Mouse (Mus musculus): ENCODE results near the gene Satb1.

Gene Satb1

DNA sequence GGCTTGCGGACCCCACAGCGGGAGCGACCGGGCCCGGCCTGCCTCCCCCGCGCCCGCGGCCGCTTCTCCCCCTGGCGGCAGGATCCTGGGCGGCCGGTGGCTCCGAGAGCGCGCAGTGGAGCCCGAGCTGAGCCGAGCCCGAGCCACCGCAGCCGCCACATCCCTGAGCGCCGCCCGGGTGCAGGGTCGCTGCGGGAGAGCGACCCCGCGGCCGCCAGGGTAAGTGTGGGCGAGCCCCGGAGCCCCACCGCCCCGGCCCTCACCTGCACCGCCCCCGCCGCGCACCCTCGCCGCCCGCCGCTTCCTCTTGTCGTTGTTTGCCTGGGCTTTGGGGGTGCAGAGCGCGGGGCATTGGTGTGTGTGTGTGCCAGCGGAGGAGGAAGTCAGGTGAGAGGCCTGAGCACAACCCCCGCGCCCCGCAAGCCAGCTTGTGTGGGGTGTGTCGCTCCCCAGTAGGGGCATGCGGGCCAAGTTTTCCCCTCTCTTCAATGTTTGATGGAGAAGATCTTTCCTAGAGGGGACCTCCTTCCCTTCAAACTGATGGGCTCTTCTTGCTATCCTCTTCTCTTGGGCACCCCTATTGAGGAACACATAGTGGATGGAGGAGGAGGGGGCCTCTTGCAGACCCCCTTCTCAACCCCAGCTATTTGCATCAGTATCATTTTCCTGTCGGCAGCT, at the start of gene Satb1:
Gene Satb1 (minus strand): TSS at position 391 of the 678 bp plus-strand sequence.
- in situ Hi-C loops (cut with MboI, MseI), result loop anchor here (5.0 to 10.0 kb wide), 3 partner anchors 332 to 624 kb away; no protein-coding TSS in a partner anchor

DNA sequence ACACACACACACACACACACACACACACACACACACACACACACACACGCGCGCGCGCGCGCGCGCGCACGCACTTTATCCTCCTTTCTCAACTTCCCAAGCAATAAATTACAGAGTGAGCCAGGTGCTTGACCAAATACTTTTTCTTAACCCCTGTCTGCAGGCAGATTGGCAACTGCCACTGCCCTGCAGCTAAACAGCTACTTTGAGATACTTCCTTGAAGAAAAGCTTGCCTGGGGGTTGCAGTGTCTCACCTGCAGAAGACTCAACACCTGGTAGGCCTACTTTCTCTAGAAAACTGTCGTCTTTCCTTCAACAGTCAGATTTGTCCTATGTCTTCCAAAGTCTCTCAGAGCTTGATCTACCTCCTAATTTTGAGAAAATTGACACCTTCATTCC, 49.5 kb upstream of the Satb1 start:
- in situ Hi-C loops (cut with MboI, MseI), result loop anchor here in 1 of 2 experiments (25.0 kb wide), 1 partner anchor 580 kb away; no protein-coding TSS in a partner anchor

DNA sequence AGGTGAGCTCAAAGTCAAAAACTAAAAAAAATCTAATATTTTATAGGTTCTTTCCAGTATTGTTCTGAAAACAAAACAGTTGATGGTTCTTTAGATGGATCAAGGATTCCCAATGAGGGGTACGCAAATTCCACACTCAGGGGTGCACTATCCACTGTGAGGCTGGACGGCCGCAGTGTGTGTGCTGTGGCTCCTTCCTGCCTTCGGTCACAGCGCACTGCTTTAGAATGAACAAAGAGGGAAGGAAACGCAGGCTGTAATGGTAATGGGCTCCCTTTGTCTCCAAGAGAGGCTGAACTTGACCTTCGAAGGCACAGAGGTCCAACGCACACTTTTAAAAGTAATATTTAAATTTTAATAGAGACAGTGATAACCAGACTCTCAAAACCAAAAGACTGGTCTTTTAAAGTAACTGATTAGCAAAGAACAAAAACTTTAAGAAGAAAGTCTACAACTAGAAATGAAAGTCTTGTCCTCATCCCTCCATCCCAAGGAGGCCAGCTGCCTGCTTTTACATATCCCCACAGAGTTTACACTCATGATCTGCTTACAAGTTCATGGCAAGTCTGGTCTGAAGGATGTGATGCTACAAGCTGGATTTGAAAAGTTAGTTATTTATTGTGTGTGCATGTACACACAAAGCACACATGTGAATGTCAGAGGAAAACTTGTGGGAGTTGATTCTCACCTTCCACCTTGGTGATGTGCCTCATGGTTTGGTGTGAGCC, 48.0 kb upstream of the Satb1 start:
- in situ Hi-C loops (cut with MboI, MseI), result loop anchor here in 1 of 2 experiments (25.0 kb wide), 1 partner anchor 581 kb away; no protein-coding TSS in a partner anchor

DNA sequence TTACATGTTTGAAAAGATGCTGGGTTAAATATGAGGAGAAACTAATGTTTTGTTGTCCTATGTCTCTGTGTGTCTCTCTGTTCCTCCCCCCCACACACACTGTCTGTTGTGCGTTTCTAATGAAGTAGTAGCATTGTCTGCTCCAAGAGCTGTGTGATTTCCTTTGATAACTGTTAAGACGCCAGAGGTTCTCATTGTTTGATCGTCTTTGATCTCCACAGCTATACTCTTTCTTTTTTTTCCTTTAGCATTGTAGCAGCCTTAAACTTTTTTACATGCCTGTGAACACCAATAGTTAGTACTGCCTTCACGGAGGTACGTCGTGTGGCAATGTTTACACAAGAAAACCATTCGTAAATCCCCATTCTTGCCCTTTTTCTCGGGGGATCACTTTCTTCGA, 47.1 kb upstream of the Satb1 start:
- in situ Hi-C loops (cut with MboI, MseI), result loop anchor here in 1 of 2 experiments (25.0 kb wide), 1 partner anchor 582 kb away; no protein-coding TSS in a partner anchor

DNA sequence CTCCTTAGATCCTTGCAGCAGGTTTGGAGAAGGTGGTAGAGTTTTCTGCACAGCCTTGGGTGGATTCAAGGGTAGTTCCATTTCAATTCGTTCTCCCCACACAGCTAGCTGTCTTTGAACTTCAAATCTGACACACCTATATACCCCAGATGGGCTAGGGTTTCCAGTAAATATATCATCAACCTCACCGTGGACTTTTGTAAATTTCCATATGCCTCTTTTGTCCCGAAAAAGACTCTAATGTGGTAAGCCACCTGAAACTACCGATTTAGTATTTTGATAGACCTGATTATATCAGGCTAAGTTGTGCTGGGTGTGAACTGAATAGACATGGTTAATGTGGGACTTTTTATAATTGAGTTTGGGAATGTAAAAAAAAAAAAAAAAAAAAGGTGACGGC, 46.6 kb upstream of the Satb1 start:
- in situ Hi-C loops (cut with MboI, MseI), result loop anchor here in 1 of 2 experiments (10.0 to 25.0 kb wide), 2 partner anchors 583 to 1245 kb away; no protein-coding TSS in a partner anchor

DNA sequence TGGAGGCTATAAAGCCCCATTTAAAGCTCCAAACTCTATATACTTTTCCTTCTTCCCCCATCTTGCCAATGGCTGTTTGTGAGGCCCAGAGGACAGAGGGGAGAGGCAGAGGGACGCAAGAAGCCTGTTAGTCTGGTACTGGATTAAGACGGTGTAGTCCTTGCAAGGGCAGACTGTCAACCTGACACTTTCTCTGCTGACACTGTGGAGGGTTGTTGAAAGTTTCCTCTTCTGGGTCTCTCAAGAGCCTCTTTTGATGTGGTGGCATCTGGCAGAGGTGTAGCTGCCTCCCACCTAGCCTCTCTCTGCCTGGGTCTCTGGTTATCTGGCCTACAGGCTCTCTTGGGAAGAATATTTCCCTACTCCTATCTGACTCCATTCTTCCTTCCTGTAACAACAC, 46.1 kb upstream of the Satb1 start:
- in situ Hi-C loops (cut with MboI, MseI), result loop anchor here in 1 of 2 experiments (10.0 to 25.0 kb wide), 2 partner anchors 583 to 1244 kb away; no protein-coding TSS in a partner anchor

DNA sequence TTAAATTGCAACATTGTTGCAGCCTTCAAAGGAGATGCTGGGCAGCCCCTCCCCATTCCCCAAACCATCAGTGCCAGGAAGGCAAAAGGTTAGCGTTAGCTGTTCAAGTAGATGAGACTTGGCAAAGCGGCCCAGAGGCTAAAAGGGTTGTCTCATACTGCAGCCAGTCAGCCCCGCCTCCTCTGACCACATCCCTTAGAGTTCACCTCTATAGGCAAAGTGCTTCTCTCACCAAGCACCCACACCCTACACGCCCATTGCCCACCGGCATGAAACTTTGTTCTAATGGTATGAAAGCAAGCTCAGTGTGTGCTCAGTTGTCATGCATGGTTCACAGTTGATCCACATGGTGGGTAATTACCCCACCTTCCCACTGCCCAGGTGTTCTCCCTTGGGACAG, 43.4 kb upstream of the Satb1 start:
- in situ Hi-C loops (cut with MboI, MseI), result loop anchor here in 1 of 2 experiments (10.0 to 25.0 kb wide), 2 partner anchors 586 to 1242 kb away; no protein-coding TSS in a partner anchor

DNA sequence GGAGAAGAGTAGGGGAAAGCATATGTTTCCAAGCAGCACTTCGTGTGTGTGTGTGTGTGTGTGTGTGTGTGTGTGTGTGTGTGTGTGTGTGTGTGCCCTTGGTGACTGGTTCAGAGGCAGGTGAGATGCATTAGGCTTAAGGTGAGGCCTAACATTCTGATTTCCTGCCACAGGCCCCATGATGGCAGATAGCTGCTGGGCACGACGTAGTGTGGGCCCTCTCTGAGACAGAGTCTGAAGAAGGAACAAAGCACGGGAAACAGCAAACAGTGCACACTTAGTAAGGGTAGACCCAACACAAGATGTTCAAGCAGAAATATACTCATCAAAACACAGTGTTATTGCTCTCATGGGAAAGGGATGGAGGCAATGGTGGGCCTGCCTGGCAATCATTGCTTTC, 24.5 kb upstream of the Satb1 start:
- in situ Hi-C loops (cut with MboI, MseI), result no loop called here

DNA sequence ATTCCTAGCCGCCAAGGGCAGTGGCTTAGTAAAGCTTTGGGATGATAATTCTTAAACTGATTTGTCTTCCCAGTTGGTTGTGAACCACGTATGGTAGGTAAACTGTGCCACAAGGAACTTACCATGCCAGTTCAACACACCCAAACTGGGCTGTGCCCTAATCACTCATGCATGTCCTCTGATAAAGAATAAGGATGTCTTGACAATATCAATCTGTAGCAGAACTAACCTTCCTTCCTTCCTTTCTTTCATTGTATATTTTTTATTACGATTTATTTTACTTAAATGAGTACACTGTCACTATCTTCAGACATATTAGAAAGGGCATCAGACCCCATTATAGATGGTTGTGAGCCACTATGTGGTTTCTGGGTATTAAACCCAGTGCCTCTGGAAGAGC, 23.2 kb upstream of the Satb1 start:
- in situ Hi-C loops (cut with MboI, MseI), result no loop called here

DNA sequence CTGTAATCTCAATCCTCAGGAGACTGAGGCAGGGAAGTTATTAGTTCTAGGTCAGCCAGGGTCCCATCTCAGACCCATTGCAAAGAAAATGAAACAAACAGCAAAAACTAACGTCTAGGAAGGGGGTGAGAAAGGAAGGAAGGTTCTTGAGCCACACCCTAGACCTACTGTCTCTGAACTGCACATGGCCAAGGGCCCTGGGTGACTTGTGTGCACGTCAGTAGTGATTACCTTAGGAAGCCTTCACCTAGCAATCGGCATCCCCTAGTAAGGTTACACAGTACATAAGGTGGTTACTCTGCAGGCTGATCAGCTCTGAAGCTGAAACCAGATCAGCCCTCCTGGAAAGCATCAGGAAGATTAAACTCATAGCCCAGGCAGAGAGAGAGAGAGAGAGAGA, 22.2 kb upstream of the Satb1 start:
- in situ Hi-C loops (cut with MboI, MseI), result no loop called here

DNA sequence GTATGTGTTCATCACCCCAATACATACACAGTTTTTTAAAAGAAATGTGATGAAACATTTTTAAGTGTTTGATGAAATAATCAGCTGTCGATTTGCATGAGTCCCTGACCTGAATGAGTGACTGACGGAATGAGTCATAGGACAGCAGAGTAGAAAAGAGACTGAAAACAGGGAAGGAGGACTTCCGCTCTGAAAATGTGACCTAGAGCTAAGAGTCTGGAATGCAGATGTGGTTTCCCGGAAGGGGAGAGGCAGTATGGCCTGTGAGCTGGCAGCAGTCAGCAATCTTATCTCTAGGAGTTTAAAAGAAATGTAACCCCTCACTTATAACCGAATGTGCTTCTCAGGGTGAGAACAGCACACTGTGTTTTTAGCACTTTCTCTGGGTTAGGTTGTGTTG, 20.9 kb upstream of the Satb1 start:
- in situ Hi-C loops (cut with MboI, MseI), result no loop called here

DNA sequence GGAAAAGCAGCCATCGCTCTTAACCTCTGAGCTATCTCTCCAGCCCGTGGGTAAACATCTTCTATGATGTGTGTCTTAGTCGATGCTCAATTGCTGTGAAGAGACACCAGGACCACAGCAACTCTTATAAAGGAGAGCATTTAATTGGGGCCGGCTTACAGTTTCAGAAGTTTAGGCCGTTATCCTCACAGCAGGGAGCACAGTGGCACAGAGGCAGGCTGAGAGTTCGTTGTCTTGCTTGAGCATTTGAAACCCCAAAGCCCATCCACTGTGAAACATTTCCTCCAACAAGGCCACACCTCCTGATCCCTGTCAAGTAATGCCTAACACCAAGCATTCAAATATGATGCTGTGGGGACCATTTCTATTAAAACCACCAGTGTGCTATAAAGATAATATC, 7.5 kb upstream of the Satb1 start:
- in situ Hi-C loops (cut with MboI, MseI), result no loop called here

DNA sequence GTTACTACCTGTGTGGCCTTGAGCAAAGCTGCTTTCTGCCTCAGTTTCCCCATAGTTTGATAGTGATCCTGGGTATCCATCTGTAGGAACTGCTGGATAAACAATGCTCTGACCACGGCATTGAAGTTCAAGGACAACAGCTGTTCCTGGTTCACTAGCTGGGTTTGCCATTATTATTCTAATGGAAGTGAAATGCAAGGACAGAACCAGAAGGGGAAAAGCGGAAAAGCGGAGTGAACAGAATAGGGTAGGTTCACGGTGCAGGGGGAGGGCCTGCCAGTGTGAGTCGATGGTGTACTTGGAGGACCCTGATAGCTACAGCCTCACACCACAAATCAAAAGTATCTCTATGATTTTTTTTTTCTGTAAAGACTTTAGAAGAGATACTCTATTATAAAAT, 6.4 kb upstream of the Satb1 start:
- in situ Hi-C loops (cut with MboI, MseI), result loop anchor here (5.0 to 10.0 kb wide), 3 partner anchors 53 to 1638 kb away; partner anchors contain the start of gene Rab5a (in 1 of the 2)

DNA sequence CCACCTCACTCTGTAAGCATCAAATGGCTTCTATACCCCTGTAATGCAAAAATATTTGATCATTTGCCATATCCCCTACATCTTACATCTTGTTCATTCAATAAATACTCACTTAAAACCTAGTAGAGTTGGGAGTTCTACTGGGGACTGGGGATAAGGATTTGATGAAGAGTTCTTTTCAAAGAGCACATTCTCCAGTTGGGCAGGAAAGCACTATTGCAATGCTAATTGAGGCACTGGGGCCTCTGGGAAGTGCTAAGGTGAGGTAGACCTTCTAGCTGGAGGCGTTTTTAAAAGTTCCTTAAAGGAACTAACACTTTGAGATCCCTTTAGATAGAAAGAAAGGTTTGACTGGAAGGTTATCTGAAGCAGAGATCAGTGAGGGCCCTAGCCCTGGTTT, 3.8 kb upstream of the Satb1 start:
- in situ Hi-C loops (cut with MboI, MseI), result loop anchor here (5.0 to 10.0 kb wide), 3 partner anchors 55 to 1640 kb away; partner anchors contain the start of gene Rab5a (in 1 of the 2)

DNA sequence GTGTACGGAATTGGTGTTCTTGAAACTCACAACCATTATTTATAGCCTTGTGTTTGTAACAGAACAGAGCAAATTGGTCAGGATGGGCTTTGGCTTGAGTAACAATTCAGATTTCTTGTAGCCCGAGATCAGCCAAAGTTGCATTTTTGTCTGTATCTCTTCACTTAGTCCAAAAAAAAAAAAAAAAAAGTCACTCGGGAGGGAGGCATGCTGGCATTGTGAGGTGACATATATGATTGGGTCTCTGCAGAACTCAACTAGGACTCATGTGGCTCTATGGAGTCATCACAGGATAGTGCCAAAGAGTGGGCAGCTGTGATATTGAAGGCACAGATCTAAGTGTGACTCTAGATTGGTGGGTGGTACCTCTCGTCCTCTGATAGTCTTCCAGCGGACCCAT, 3.2 kb upstream of the Satb1 start:
- in situ Hi-C loops (cut with MboI, MseI), result loop anchor here (5.0 to 10.0 kb wide), 3 partner anchors 56 to 1641 kb away; partner anchors contain the start of gene Rab5a (in 1 of the 2)

DNA sequence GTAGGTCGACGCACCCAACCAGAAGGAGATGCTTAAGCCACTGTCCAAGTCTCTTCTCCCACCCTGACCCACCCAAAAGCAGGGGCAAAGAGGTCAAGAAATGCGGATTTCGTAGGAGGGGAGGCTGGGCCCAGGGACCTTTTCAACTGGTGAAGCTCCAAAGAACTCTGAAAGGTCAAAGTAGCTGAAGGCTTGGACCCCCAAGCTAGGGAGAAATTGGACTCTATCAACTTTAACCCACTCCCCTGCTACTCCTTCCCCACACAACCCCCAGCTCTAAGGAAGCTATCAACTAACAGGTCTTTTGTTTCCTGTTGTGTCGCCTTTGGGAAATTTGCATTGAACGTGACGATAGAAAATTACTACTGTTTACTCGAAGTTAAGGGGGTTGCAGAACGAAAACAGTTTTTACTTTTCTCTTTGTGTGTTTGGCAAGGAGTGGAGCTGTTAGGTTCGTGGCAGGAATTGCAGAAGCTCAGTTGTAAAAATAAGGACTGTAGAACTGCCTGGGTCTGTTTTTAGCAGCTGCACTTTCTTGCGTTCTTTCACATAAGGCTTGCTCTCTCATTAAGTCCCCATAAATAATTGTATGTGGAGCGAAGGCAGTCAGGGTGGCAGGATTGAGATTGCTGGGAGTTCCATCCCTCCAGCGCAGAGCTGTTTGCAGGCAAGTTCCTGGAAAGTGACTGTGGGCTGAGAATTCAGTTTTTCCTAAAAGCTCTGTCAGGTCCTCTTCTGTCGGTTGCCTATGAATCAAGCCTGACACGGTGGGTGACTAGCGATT, 680 bp upstream of the Satb1 start:
- in situ Hi-C loops (cut with MboI, MseI), result loop anchor here (5.0 to 10.0 kb wide), 3 partner anchors 331 to 624 kb away; no protein-coding TSS in a partner anchor

DNA sequence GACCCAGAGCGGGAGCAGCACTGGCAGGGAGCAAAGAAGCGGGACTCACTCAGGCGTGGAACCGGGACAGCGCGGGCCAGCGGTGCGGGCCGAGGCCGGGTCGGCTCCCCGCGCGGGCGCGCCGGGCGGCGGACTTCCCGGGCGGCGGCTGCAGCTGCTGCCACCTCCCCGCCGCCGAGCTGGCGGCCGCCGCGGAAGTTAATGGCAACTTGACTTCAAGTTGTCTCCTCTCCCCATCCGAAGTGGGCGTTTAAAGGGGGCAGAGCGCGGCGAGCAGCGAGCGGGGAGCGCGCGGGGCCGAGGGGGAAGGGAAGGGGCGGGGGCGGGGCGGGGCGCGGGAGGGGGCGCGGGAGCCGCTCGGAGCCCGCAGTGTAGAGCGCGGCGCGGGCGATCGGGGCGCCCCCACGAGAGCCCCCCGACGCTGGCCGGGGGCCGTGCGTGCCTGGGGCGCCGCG, 642 bp downstream of the Satb1 start:
- in situ Hi-C loops (cut with MboI, MseI), result loop anchor here (5.0 to 10.0 kb wide), 3 partner anchors 332 to 625 kb away; no protein-coding TSS in a partner anchor

DNA sequence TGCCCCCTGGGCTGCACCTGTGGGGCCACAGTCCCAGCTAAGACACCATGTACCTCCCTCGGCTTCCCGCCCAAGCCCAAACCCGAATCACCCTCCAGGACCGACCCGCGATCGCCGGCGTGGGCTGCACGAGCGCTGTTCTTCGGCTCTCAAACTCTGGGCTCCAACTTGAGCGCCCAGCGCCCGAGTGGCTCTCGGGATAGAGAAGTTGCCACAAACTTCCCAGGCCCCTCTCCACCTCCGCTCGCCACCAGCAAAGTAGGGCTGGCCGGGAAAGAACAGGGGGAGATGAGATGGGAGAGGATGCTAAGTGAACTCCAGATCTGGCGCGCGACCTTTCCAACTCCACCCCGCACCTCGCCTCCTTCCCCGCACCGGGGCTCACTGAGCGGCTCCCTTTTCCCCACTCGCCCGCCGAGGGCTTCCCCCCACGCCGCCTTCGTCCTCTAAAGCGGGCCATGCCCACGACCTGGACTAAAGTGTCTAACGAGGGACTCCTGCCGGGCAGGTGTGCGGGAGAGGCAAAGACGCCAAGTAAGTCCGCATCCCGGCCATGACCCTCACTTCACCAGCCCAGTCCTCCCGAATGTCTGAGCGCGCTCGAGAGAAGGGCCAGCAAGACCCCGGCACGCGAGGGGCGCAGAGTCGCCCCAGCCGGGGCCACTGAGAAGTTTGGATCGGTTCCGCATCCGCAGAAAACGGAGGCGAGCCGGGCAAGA, 1.2 kb downstream of the Satb1 start:
- in situ Hi-C loops (cut with MboI, MseI), result loop anchor here (5.0 to 10.0 kb wide), 3 partner anchors 333 to 625 kb away; no protein-coding TSS in a partner anchor

DNA sequence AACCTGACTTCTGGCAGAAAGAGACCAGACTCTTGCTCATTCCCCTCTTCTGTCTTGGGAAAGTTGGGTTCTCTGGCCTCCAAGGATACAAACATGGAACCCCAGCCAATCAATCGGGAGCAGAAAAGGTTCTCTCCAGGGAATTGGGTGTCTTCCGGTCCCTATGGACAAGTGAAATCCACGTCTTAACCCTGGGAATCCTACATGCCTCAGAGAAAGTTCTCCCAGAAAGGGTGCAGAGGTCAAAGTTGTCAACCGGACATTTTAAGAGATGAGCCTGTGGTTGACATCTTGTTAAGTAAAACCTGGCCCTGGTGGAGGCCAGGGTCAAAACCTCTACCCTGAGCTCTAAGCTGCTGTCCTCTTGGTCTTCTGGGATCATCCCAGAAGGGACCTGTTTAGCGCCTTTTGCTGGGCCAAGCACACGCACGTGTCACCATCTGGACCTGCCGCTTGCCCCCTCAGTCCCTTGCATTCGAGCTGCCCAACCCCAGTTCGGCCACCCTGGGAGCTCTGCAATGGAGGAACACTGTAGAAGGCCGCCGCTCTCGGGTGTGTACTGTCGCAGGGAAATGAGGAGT, 1.9 kb downstream of the Satb1 start:
- in situ Hi-C loops (cut with MboI, MseI), result loop anchor here (5.0 to 10.0 kb wide), 3 partner anchors 334 to 626 kb away; no protein-coding TSS in a partner anchor

DNA sequence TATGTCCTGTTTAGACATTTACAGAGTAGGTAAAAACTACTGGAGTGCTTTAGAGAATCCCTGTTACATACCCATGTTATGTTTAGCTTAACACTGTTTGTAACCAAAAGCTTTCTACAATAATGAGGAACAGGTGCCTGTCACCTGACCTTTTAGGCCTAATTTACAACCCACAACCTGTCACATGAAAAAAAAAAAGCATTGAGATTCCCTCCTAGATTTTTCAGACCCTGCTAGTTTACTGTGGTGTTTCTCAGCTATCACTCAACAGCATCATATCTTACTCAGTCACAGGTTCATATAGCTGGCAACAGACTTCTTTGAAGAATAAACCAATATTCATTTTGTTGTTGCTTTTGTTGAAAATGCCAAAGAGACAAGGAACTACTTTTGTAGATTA, 3.7 kb downstream of the Satb1 start:
- in situ Hi-C loops (cut with MboI, MseI), result no loop called here
